Mouse (Mus musculus) stomach, postnatal 0 days (tissue): ENCODE data around the gene Klf16. TPM values are rescaled to one million over a fixed set of nuclear protein-coding genes. Genes with fewer than 3 reads are reported as not detected.

ENCODE experiments used
- ATAC-seq: fragments of 200-750 bp; cut with Nextera tagmentation; 2 replicates; pipeline ENCODE4 v1.8.0; 2017; ENCODE audit not compliant: low FRiP score, low TSS enrichment
- DNase-seq: peaks from one replicate; pipeline ENCODE4 v3.0.0-alpha.2; 2016; ENCODE audit warnings: low spot score
- H3K27ac ChIP-seq: fragments of 300-500 bp; sonication (generic); replicated peaks from 2 replicates; pipeline ENCODE4 v1.5.1; 2014; ENCODE audit warnings: mild to moderate bottlenecking, control low read depth
- H3K27me3 ChIP-seq: fragments of 300-500 bp; sonication (generic); 2 replicates; pipeline ENCODE4 v1.6.1; 2014; ENCODE audit warnings: low read length; ENCODE audit not compliant: control insufficient read depth, insufficient read depth
- H3K36me3 ChIP-seq: fragments of 300-500 bp; sonication (generic); 2 replicates; pipeline ENCODE4 v1.6.1; 2014; ENCODE audit warnings: low read length, mixed read lengths; ENCODE audit not compliant: control insufficient read depth, insufficient read depth
- H3K4me1 ChIP-seq: fragments of 300-500 bp; sonication (generic); replicated peaks from 2 replicates; pipeline ENCODE4 v1.6.1; 2014; ENCODE audit warnings: antibody characterized with exemption; ENCODE audit not compliant: control insufficient read depth, insufficient read depth
- H3K4me2 ChIP-seq: fragments of 300-500 bp; sonication (generic); replicated peaks from 2 replicates; pipeline ENCODE4 v1.6.1; 2014; ENCODE audit warnings: low read depth, mild to moderate bottlenecking, control low read depth, moderate library complexity
- H3K4me3 ChIP-seq: fragments of 300-500 bp; sonication (generic); 2 replicates; pipeline ENCODE4 v1.5.1; 2014; ENCODE audit warnings: low read depth, low read length, control low read depth
- H3K9ac ChIP-seq: fragments of 300-500 bp; sonication (generic); 2 replicates; pipeline ENCODE4 v1.6.1; 2014; ENCODE audit warnings: mild to moderate bottlenecking, low read length, control low read depth, mixed read lengths
- H3K9me3 ChIP-seq: fragments of 300-500 bp; sonication (generic); 2 replicates; pipeline ENCODE4 v1.6.1; 2016; ENCODE audit warnings: low read length; ENCODE audit not compliant: control insufficient read depth
- CTCF ChIP-seq: IDR thresholded peaks from 2 replicates; pipeline ENCODE4 v1.5.1; 2016; ENCODE audit warnings: antibody characterized with exemption, low read depth, mild to moderate bottlenecking, moderate library complexity
- EP300 ChIP-seq: optimal IDR thresholded peaks from 2 replicates; pipeline ENCODE3; 2016; ENCODE audit warnings: antibody characterized with exemption
- WGBS: fragments of 180-500 bp; shearing (Covaris S2); extraction: QIAGEN DNeasy Blood & Tissue Kit; methylation state at CpG from one replicate; pipeline ENCODE4 v1.1.7; 2014; 5-methylcytosine and 5-hydroxymethylcytosine counted together
- polyA plus RNA-seq: library from polyadenylated mRNA; unstranded; fragments of >200 nt; fragmentation: Nextera tagmentation; extraction: Ambion mirVana; gene quantifications from 2 replicates; pipeline ENCODE4 v1.2.1, GENCODE M21; 2015

Gene Klf16
- polyA plus RNA-seq, 1 experiment from 2014 or later = 8.3 TPM

DNA sequence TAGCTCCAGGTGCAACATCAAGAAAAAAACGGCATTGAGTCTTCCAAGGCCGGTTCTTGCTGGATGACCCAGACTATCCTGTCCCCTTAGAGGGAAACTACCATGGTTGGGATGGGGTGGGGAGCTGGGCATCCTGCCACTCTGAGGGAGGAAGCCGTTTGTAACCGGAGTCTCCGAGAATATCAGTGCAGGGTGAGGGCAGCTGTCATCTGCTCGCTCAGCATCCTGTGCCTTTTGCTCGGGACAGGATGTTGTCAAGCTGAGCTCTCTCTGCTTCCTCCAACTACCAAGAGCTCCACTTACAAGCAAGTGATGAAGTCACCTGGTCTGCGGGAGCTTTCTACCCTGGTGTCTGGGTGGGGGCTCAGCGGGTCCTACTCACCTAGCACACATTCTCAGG, 41.1 kb upstream of the Klf16 start:
- ATAC-seq (no peak), DNase-seq (no peak)
- Histone ChIP-seq H3K36me3 (peaks cover 6% of the 10 kb centered on the region; the same call in 1 of the 2 replicates), H3K9ac (no peak overlapping the region), H3K27me3 (no peaks in the 10 kb centered on the region), H3K27ac (no peak overlapping the region), H3K4me2 (no peak overlapping the region), H3K4me3 (no peak overlapping the region), H3K9me3 (no peaks in the 10 kb centered on the region), H3K4me1 (peaks cover 4% of the 10 kb centered on the region; the same call in 1 of the 2 replicates)
- 58% methylated on average over 9 of the region's 9 CpGs for WGBS
- TF ChIP-seq CTCF (no peak), EP300 (no peak)

DNA sequence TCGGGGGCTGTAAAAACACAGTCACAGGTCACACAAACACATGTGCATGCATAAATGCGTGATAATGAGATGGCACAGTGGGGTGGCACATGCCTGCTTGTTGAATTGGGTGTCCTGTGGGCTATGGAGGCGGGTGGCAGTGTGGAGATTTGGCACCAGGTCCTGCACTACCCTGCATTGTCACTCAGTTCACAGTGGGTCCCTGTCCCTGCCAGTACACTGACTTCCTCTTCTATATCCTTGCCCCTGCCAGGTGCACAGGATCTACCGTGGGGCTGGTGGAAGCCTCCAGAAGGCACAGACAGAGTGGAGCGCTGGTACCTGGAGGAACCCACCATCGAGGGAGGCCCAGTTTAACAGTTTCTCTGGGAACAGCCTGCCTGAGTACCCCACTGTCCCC, 37.2 kb upstream of the Klf16 start:
- Histone ChIP-seq H3K4me1 (no peaks in the 10 kb centered on the region), H3K27ac (no peak overlapping the region), H3K4me2 (no peak overlapping the region), H3K27me3 (no peaks in the 10 kb centered on the region), H3K36me3 (peaks cover 7% of the 10 kb centered on the region; the same call in 1 of the 2 replicates), H3K9me3 (no peaks in the 10 kb centered on the region), H3K4me3 (no peak overlapping the region), H3K9ac (no peak overlapping the region)
- WGBS = 88% methylated on average over 6 of the region's 6 CpGs
- DNase-seq = no peak
- ATAC-seq = no peak
- TF ChIP-seq CTCF (no peak), EP300 (no peak)

DNA sequence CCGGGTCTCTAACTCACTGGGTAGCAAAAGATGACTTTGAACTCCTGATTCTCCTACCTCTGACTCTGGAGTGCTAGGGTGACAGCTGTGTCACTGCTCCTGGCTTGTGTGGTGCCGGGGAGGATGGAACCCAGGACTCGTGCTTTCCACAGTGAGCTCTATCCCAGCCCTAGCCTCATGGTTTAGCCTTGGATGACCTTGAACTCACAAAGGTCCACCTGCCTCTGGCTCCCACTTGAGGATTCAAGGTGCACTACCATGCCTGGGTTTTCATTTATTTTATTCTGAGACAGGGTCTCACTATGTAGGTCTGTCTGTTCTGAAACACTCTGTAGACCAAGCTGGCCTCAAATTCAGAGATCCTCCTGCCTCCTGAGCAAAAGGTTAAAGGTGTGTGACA, 36.7 kb upstream of the Klf16 start:
- WGBS = 78% methylated on average over 3 of the region's 3 CpGs
- peaks cover 10% of the 10 kb centered on the region; the same call in 1 of the 2 replicates for H3K36me3 ChIP-seq
- no peak for ATAC-seq

DNA sequence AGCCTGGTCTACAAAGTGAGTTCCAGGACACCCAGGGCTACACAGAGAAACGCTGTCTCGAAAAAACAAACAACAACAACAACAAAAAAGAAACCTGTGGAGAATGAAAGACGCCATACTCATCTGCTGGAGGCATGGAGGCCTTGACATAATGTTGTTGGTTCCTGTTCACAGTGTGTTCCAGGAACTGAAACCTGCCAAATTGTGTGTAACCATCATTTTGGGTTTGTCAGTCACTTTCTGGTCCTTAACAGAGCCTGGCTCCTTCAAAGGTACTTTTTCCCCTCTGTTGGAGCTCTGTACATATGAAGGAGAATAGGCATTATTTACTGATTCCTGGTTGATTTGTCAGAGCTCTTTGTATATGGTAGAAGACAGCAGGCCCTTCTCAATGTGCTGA, 34.8 kb upstream of the Klf16 start:
- H3K9me3 ChIP-seq = no peaks in the 10 kb centered on the region
- WGBS = 87% methylated on average over 3 of the region's 3 CpGs
- no peak overlapping the region for H3K4me2 ChIP-seq
- no peak overlapping the region for H3K4me3 ChIP-seq
- DNase-seq = no peak
- H3K9ac ChIP-seq = no peak overlapping the region
- TF ChIP-seq EP300 = no peak
- TF ChIP-seq CTCF = no peak
- H3K27ac ChIP-seq = no peak overlapping the region
- H3K27me3 ChIP-seq = no peaks in the 10 kb centered on the region
- peaks cover 16% of the 10 kb centered on the region for H3K36me3 ChIP-seq
- no peaks in the 10 kb centered on the region for H3K4me1 ChIP-seq
- ATAC-seq = no peak

More for the DNA sequence above, 36.7 kb upstream of the Klf16 start:
- no peak overlapping the region for H3K4me3 ChIP-seq
- no peak overlapping the region for H3K27ac ChIP-seq
- no peak overlapping the region for H3K9ac ChIP-seq
- no peaks in the 10 kb centered on the region for H3K9me3 ChIP-seq
- no peak for TF ChIP-seq EP300
- TF ChIP-seq CTCF = 0 out of 2 replicates have a peak, but pooled peaks have one; percentile 4
- H3K4me2 ChIP-seq = no peak overlapping the region
- H3K4me1 ChIP-seq = no peaks in the 10 kb centered on the region
- DNase-seq = no peak
- no peaks in the 10 kb centered on the region for H3K27me3 ChIP-seq

DNA sequence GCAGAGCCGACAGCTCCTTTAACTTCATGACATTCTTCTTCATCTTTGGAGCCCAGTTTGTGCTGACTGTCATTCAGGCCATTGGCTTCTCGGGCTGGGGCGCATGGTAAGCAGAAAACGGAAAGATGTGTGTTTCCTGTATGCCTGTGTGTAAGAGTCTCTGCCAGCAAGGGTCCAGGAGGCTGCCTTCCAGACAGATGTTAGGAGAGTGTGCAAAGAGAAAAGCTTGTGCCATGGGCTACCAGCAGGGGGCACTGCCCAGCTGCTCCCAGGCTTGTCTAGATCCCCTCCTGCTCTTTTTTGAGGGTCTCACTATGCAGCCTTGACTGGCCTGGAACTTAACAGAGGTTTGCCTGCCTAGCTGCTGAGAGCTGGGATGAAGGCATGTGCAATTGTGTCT, 33.9 kb upstream of the Klf16 start:
- WGBS = 62% methylated on average over 4 of the region's 4 CpGs
- Histone ChIP-seq H3K4me3 (no peak overlapping the region), H3K27ac (no peak overlapping the region), H3K4me1 (no peaks in the 10 kb centered on the region), H3K27me3 (no peaks in the 10 kb centered on the region), H3K4me2 (no peak overlapping the region), H3K9me3 (no peaks in the 10 kb centered on the region), H3K36me3 (peaks cover 16% of the 10 kb centered on the region), H3K9ac (no peak overlapping the region)
- DNase-seq = peak; percentile 55
- ATAC-seq = no peak
- TF ChIP-seq EP300 = no peak
- TF ChIP-seq CTCF = peak; percentile 83

DNA sequence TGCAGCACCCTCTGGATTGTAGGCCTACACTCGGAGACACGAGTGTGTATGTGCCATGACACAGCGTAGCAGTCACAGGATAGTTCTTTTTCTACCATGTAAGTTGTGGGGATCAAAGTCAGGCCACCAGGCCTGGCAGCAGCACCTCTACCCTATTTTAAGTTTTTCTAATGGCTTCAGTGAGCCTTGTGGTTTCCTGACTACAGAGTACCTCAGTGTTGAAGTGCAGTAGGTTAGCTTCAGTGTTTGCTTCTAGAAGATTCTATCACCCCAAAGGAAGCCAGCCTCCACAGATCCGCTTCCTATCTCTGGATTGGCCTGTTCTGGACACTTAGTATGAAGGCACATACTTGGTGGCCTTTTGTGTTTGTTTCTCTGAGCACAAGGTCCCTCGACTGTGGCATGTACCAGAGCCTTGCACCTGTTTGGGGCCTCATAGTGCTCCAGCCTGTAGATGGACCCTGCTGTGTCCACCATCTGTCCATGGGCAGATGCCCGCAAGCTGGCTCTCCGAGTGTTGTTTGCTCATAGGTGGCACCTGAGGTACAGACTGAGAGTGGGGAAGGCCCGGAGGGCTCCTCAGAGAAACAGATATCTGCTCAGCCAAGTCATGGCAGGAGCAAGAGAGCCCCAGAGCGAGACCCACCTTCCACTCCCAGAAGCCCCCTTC, 33.1 kb upstream of the Klf16 start:
- DNase-seq (no peak), ATAC-seq (no peak)
- no peaks in the 10 kb centered on the region for H3K27me3 ChIP-seq
- 90% methylated on average over 9 of the region's 9 CpGs for WGBS
- no peak overlapping the region for H3K4me2 ChIP-seq
- peaks cover 16% of the 10 kb centered on the region for H3K36me3 ChIP-seq
- H3K27ac ChIP-seq = no peak overlapping the region
- no peak overlapping the region for H3K9ac ChIP-seq
- TF ChIP-seq EP300 (no peak), CTCF (no peak)
- H3K9me3 ChIP-seq = no peaks in the 10 kb centered on the region
- no peak overlapping the region for H3K4me3 ChIP-seq
- H3K4me1 ChIP-seq = no peaks in the 10 kb centered on the region
